ENCODE assay signal across 9 mouse cellular contexts in the genomic region with DNA sequence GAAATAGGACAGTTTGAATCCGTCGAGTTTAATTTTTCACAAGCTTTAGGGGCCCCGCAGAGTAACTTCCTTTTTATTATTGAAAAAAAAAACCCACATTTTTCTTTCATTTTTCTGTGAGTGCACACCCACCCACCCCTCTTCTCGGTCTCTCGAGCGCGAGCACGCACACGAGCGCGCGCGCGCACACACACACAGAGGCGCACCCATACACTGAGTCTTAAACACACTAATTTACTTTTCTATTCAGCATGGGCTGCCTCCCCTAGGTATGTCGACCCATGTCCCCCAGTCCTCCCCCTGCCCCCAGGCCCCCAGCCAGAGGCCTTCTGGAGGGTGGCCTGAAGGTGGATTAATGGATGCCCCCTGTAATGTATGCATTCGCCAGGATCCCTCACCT. TPM values are rescaled to one million over a fixed set of nuclear protein-coding genes. Genes with fewer than 3 reads are reported as not detected.
DNase-seq lines count a peak whose midpoint lies in the region; ATAC-seq lines count a peak whose summit lies in the region.
"Had no signal": no experiment of that assay in that cellular context is flagged by ENCODE, and none has a peak within 500 bp of the region (broad histone marks: within the 10 kb centered on the region; RNA-seq: fewer than 3 reads in every experiment).

No protein-coding gene starts in this region.

- no peak overlapping the region for H3K27ac ChIP-seq in lung, embryonic 16.5 days (ENCODE audit: low read length)
- H3K27ac ChIP-seq in forebrain, embryonic 11.5 days (ENCODE audit: low read depth, low read length), result no peak overlapping the region
- H3K27ac ChIP-seq in limb, embryonic 13.5 days, result no peak overlapping the region

- H3K27me3 ChIP-seq in lung, embryonic 16.5 days (ENCODE audit: control insufficient read depth, insufficient read depth, low read depth, low read length), result peaks cover 8% of the 10 kb centered on the region; the same call in 1 of the 2 replicates
- H3K27me3 ChIP-seq in forebrain, embryonic 11.5 days (ENCODE audit: control insufficient read depth, insufficient read depth, low read length), result peaks cover 49% of the 10 kb centered on the region
- peaks cover 57% of the 10 kb centered on the region for H3K27me3 ChIP-seq in limb, embryonic 13.5 days

- no peaks in the 10 kb centered on the region for H3K36me3 ChIP-seq in lung, embryonic 16.5 days (ENCODE audit: control insufficient read depth, insufficient read depth, low read length)
- H3K36me3 ChIP-seq in forebrain, embryonic 11.5 days (ENCODE audit: control insufficient read depth, insufficient read depth, low read length), result no peaks in the 10 kb centered on the region
- H3K36me3 ChIP-seq in limb, embryonic 13.5 days, result no peaks in the 10 kb centered on the region

- DNase-seq in lung, adult 18-20 months, result no peak
- no peak for DNase-seq in forebrain, embryonic 11.5 days (ENCODE audit: low spot score)
- peak; percentile 35 for DNase-seq in retina, embryonic 14.5 days (ENCODE audit: low spot score)
- no peak for DNase-seq in adipocyte (ENCODE audit: low spot score)
- no peak for DNase-seq in cerebellum, postnatal 14 days
- DNase-seq in urinary bladder, adult 2 months (ENCODE audit: low spot score), result no peak
- DNase-seq: heart, postnatal 36 days had no signal

- no peak for ATAC-seq in lung, embryonic 16.5 days (ENCODE audit: low read depth)
- ATAC-seq in forebrain, embryonic 11.5 days (replicated peaks; ENCODE audit: low FRiP score), result 0 out of 2 replicates have a peak, but pooled peaks have one; percentile 36
- ATAC-seq in limb, embryonic 13.5 days (ENCODE audit: low FRiP score, low read depth), result no peak; the same call in 1 of the 2 replicates

- 5% methylated on average over 17 of the region's 17 CpGs for WGBS in lung, embryonic 16.5 days
- 9% methylated on average over 17 of the region's 17 CpGs for WGBS in forebrain, embryonic 11.5 days
- WGBS in limb, embryonic 13.5 days, result 9% methylated on average over 17 of the region's 17 CpGs

- no peaks in the 10 kb centered on the region for H3K9me3 ChIP-seq in lung, embryonic 16.5 days (ENCODE audit: control insufficient read depth, low read length)
- no peaks in the 10 kb centered on the region for H3K9me3 ChIP-seq in forebrain, embryonic 11.5 days (ENCODE audit: control insufficient read depth, low read length)
- H3K9me3 ChIP-seq in limb, embryonic 13.5 days, result no peaks in the 10 kb centered on the region

- no peaks in the 10 kb centered on the region; the same call in 1 of the 2 replicates for H3K4me1 ChIP-seq in lung, embryonic 16.5 days (replicated peaks; ENCODE audit: control insufficient read depth, insufficient read depth, low read length)
- peaks cover 11% of the 10 kb centered on the region; the same call in 1 of the 2 replicates for H3K4me1 ChIP-seq in forebrain, embryonic 11.5 days (replicated peaks; ENCODE audit: control insufficient read depth, insufficient read depth, low read length)
- peaks cover 37% of the 10 kb centered on the region for H3K4me1 ChIP-seq in limb, embryonic 13.5 days

- peak overlapping the region; percentile 50 for H3K9ac ChIP-seq in lung, embryonic 16.5 days (ENCODE audit: low read length)
- H3K9ac ChIP-seq in forebrain, embryonic 11.5 days (ENCODE audit: low read length), result peak overlapping the region; percentile 39
- peak overlapping the region; percentile 55 for H3K9ac ChIP-seq in limb, embryonic 13.5 days

- peak overlapping the region; percentile 34 for H3K4me3 ChIP-seq in lung, embryonic 16.5 days (ENCODE audit: low read length)
- peak overlapping the region; percentile 33 for H3K4me3 ChIP-seq in forebrain, embryonic 11.5 days (ENCODE audit: low read depth, low read length)
- H3K4me3 ChIP-seq in limb, embryonic 13.5 days, result peak overlapping the region; percentile 45

- peak overlapping the region; percentile 49 for H3K4me2 ChIP-seq in lung, embryonic 16.5 days (ENCODE audit: low read depth, low read length)
- peak overlapping the region; percentile 61 for H3K4me2 ChIP-seq in forebrain, embryonic 11.5 days (ENCODE audit: low read depth, low read length, severe bottlenecking)
- peak overlapping the region; percentile 75 for H3K4me2 ChIP-seq in limb, embryonic 13.5 days (replicated peaks)

RNA-seq across cellular contexts. Expression of gene Ak8, which starts 51.7 kb away (rescaled TPM):
- 4.2 and 4.7 TPM in 2 replicates for polyA plus RNA-seq in lung, embryonic 16.5 days (2015; fragmentation: Nextera tagmentation; extraction: Ambion mirVana)
- polyA plus RNA-seq in forebrain, embryonic 11.5 days (2014; fragmentation: Nextera tagmentation; extraction: Ambion mirVana), result 0.23 and 0.48 TPM in 2 replicates
- polyA plus RNA-seq in limb, embryonic 13.5 days (2015; fragmentation: Nextera tagmentation; extraction: Ambion mirVana), result 0.74 and 0.75 TPM in 2 replicates
- 0.77 and 0.92 TPM in 2 replicates for polyA plus RNA-seq in urinary bladder, adult 2 months (2012; rRNA removed)

RNA-seq across cellular contexts. Expression of gene Spaca9, which starts 52.1 kb away (rescaled TPM):
- 6.5 and 9.6 TPM in 2 replicates for polyA plus RNA-seq in lung, embryonic 16.5 days (2015; fragmentation: Nextera tagmentation; extraction: Ambion mirVana)
- 1.5 and 2.1 TPM in 2 replicates for polyA plus RNA-seq in forebrain, embryonic 11.5 days (2014; fragmentation: Nextera tagmentation; extraction: Ambion mirVana)
- 1.7 and 2.0 TPM in 2 replicates for polyA plus RNA-seq in limb, embryonic 13.5 days (2015; fragmentation: Nextera tagmentation; extraction: Ambion mirVana)
- 1.4 and 1.8 TPM in 2 replicates for polyA plus RNA-seq in urinary bladder, adult 2 months (2012; rRNA removed)
